Comparison of ENCODE assay signal across 8 mouse cellular contexts in the genomic region with DNA sequence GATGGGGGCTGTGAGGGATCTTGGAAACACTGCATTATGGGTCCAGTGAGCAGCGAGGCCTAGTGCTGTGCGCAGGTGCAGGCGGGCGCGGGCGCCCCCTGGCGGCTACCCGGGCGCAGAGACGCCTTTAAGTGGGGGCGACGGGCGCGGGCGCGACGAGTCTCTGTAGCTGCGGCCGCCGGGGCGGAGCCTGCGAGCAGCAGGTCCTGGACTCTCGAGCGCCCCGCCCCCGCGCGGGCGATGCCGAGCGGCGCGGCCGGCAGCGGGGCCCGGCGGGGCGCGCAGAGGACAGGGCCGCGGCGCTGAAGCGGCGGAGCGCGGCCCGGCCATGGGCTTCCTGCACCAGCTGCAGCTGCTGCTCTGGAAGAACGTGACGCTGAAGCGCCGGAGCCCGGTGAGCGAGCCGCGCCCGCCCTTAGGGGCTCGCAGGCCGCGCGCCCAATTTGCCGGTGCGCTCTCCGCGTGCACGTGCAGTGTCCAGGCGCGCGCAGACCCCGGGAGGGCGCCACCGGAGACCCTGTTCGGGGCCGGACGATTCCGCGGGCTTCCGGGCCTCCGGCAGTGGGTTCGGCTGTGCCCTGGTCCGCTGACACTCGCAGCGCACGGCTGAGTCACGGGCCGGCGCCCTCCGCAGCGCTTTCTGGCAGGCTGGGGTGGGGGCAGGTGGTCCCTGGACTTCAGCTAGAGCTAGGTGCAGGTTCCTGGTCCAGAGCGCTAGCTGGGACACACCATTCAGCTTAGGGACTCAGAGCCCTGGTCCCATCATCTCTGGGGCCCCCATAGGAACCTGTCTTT. TPM values are rescaled to one million over a fixed set of nuclear protein-coding genes. Genes with fewer than 3 reads are reported as not detected.
DNase-seq lines count a peak whose midpoint lies in the region; ATAC-seq and TF ChIP-seq lines count a peak whose summit lies in the region.

Gene Abca2, plus strand, starts transcription at position 262 of the 795 bp plus-strand sequence.

- DNase-seq in gastrocnemius, postnatal 10 days, result peak; percentile 96
- DNase-seq in induced T-regulatory cell, adult 2 months (ENCODE audit: low read depth), result peak; percentile 95
- DNase-seq in left cerebral cortex, adult 9 months (ENCODE audit: low spot score in 2 of 2), result peak; percentile 93 to 98
- peak; percentile 96 for DNase-seq in right cerebral cortex, postnatal 14 days
- DNase-seq in urinary bladder, postnatal 36 days (ENCODE audit: low spot score in 2 of 2), result peak; percentile 84 to 93

- H3K4me1 ChIP-seq in cortical plate, adult 2 months (ENCODE audit: control insufficient read depth, insufficient read depth, low read length), result peaks cover 5% of the 10 kb centered on the region

- peak; percentile 51 for TF ChIP-seq CTCF in cortical plate, adult 2 months (IDR thresholded peaks at IDR 0.05; ENCODE audit: extremely low read depth, insufficient read depth, low read length)

- peak within 1 kb of the TSS; percentile 73 for H3K27ac ChIP-seq in cortical plate, adult 2 months (ENCODE audit: insufficient read depth, low read length)

- peak; percentile 67 for ATAC-seq in activated CD4-positive, CD25-positive, alpha-beta regulatory T cell, adult 4 months
- peak; percentile 74 for ATAC-seq in megakaryocyte progenitor cell, adult 5-6 weeks (replicated peaks; ENCODE audit: poor library complexity)

- TF ChIP-seq POLR2A in cortical plate, adult 2 months (IDR thresholded peaks at IDR 0.05; ENCODE audit: extremely low read depth, insufficient read depth, low read length), result peak; percentile 46; the same call in 1 of the 2 replicates

- peak within 1 kb of the TSS; percentile 84 for H3K4me3 ChIP-seq in cortical plate, adult 2 months (ENCODE audit: insufficient read depth, low read length)

RNA-seq across cellular contexts. Expression of gene Abca2, which starts in this region (rescaled TPM):
- 10 to 100 TPM; 32.8 to 41.4 TPM for polyA plus RNA-seq in activated CD4-positive, CD25-positive, alpha-beta regulatory T cell, adult 4 months (2017; shearing (Covaris generic))
- polyA plus RNA-seq in cortical plate, adult 2 months (2012; rRNA removed), result 105 and 109 TPM in 2 replicates
- total RNA-seq in gastrocnemius, postnatal 10 days (2021), result 10 to 100 TPM; 10.4 to 14.1 TPM
- 66.7 and 70.5 TPM in 2 replicates for total RNA-seq in megakaryocyte progenitor cell, adult 5-6 weeks (2015)
- total RNA-seq in megakaryocyte progenitor cell, adult 5-6 weeks (2017), result 26.9 and 29.5 TPM in 2 replicates

Comparison
In these comparisons a context has a peak if more than half of its experiments do, and no peak if none do; other contexts are left out.
1. Peak in every context shown above with its lines: DNase-seq, ATAC-seq, H3K4me3 ChIP-seq and H3K27ac ChIP-seq.